Mouse (Mus musculus) adrenal gland, postnatal 25 days (tissue): ENCODE data around the gene Tex38. TPM values are rescaled to one million over a fixed set of nuclear protein-coding genes. Genes with fewer than 3 reads are reported as not detected.
A peak's percentile ranks its signal among the peaks of the same experiment; 100 is the strongest.

Experiments used
- DNase-seq: peaks from one replicate; pipeline ENCODE4 v3.0.0; 2021; ENCODE audit warnings: mixed read lengths
- long read RNA-seq: library from polyadenylated mRNA; stranded (forward); transcript quantifications from one replicate; pipeline ENCODE4 v2.0.0, GENCODE M21; 2021
- total RNA-seq: library from RNA; stranded (reverse); gene quantifications from 2 replicates; pipeline ENCODE4 v1.2.3, GENCODE M21; 2021

Tex38 gene
- 2.2 and 3.7 TPM in 2 replicates for total RNA-seq
- long read RNA-seq, partial matches to known transcripts, result 1 of 1 reads
- long read RNA-seq, other reads (novel, unspliced or antisense), result 0 of 1 reads

GRCm38 (mm10) chr4:115780918-115781317 is at the start of gene Tex38:
Gene Tex38 (minus strand): TSS chr4:115781018.
- no peak for DNase-seq

DNA sequence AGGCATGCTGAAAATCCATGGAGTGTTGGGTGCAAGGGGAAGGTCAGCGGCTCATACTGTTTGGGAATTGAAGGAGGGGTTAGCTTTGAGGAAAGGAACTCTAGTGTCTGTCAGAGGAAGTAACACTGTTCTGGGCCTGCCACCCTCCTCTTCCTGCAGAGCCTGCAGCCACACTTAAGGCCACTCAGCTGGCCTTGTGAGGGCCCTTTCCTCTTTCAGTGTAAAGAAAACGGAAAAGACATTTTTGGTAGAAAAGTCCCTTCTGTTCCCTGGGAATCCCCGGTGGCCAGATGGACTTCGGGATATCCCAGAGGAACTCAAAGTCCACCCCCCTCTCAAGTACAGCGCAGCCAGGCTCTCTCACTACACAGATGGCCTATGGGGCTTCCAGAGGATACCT is 49.7 kb upstream of the Tex38 start:
- DNase-seq, result no peak

GRCm38 (mm10) chr4:115828572-115828902 is 47.7 kb upstream of the Tex38 start:
- no peak for DNase-seq

GRCm38 (mm10) chr4:115827888-115828571 is 47.2 kb upstream of the Tex38 start, which contains the start of gene Mob3c:
Gene Mob3c (plus strand): TSS chr4:115828092.
- peak; percentile 86 for DNase-seq

DNA sequence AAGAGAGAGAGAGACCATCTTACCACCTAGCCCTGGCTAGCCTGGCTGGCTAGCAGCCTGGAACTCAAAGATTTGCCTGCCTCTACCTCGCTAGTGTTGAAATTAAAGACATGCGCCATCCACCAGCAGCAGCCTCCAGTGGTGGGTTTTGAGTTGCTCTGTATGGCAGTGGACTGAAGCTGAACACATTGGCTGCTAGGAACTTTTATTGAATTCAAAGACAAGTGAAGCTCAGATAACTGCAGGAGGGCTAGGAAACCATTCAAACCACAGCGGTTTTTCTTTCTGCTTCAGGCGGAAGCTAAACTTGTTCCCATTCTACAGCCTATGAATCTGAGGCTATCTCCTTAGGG is 46.7 kb upstream of the Tex38 start:
- DNase-seq, result no peak

DNA sequence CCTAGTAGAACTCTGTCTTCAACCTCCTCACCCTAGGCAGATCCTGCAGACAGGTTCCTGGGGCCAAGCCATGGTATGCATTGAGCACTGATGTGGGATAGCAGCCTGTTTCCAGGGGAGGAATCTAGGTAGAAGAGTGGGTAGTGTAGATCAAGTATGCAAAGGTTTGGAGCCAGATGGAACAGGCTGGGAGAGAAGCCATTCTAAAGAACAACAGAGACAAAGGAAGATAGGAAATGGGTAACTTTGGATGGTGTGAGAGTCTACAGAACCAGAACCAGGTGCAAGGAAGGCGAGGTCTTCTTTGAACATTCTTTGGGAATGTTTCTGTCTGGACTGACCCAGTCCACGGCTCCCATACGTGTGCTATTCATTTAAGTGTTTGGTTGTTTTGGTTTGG is 46.2 kb upstream of the Tex38 start:
- DNase-seq, result no peak

- DNase-seq, result no peak
Measured at GRCm38 (mm10) chr4:115825271-115825670, 44.5 kb upstream of the Tex38 start.

DNA sequence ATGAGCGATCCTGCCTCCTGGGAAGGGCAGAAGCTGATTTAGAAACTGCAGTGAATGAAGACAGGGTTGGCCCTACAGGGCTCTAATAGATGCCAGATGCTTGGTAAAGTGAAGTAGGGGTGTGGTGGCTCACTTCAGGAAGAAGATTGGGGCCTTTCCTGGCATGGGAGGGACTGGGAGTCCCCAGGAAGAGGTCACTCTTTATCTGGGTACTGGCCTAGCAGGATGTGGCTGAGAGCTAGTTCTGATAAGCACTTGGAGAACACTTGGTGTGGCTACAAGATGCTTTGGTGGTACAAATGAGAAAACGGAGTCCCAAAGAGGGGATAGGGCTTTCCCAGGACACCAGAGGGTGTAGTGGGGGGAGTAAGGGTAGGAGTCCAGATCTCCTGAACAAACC is 43.4 kb upstream of the Tex38 start:
- DNase-seq, result no peak

DNA sequence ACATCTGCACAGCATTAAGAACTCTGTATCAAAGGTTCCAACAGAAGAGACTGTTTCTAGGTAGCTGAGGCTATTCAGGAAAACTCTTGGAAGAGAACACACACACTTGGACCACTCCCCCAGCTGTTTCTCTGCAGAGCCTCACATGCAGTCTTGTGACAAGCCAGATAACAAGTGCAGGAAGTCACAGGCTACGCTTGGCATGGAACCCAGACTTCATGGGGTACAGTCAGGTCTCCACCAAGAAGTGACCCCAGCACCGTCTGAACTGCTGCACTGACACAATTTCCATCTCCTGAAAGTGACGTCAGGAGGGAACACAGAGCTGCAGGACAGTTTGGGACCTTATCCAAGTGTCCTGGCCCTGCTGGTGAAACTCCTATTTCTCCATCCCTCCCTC is 41.1 kb upstream of the Tex38 start:
- DNase-seq, result no peak

GRCm38 (mm10) chr4:115821431-115821830 is 40.6 kb upstream of the Tex38 start:
- DNase-seq, result no peak

DNA sequence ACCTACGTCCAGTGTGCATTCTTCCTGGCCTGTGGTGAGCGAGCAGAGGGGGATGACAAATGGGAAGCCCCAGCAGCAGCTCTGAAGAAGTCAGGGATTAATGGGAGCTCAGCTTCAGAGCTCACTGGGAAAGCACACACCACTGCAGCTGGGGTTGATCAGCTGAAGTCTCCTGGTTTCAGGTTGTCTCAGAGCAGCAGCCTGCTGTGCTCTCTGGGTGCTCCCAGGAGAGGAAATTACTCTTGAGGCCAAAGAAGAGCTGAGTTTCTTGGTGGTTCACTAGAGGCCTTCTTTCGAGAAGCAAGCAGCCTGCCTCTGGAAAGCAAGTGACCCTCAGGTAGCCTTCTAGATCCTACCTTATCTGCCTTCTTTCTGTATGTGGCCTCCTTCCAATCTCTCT is 40.1 kb upstream of the Tex38 start:
- DNase-seq, result no peak

DNA sequence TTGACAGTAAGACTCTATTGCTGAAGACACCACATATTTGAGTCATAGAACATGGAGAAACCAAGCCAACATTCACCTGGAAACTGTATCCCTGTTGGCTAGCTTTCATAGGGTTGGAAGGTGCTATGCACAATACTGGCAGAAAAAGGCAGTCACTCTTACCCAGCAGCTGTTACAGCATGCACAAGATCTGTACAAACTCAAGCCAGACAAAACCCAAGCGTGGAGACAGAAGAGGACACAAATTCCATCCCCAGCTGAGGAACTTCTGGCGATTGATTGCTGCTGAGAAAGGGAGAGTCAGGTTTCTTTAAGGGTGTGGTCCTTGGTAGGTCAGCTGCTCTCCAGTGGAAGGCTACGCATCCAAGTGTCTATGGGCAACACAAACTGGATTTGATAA is 39.4 kb upstream of the Tex38 start:
- no peak for DNase-seq

DNA sequence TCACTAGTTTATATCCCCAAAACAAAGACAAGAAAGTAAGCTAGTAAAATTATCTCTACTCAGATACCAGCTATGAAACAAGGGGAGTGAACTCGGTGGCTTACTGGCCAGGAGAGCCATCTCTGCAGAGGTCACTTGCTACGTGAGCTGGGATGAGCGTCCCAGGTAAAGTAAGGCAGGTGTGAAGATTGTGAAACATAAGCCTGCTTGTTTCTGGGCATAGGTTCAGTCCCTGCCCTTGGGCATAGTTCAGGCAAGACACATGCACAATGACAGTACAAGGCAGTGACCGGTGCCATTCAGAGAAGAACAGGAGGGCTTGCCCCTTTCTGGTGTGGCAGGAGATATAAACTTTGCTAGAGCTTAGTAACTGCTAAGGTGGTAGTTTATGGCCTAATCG is 34.8 kb upstream of the Tex38 start:
- no peak for DNase-seq

DNA sequence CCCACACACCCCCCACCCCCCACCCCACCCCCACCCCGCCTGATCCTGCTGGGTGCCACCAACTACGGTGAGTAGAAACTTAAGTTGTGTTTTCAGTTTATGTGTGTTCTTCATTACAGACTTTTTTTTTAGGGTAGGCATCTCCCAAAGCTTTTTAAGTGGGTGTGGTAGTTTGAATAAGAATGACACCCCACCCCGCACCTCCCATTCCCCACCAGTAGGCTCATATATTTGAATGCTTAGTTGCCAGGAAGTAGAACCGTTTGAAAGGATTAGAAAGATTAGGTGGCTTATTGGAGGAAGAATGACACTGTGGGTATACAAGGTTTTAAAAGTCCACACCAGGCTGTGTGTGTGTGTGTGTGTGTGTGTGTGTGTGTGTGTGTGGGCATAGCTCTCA is 31.5 kb upstream of the Tex38 start:
- DNase-seq, result no peak

DNA sequence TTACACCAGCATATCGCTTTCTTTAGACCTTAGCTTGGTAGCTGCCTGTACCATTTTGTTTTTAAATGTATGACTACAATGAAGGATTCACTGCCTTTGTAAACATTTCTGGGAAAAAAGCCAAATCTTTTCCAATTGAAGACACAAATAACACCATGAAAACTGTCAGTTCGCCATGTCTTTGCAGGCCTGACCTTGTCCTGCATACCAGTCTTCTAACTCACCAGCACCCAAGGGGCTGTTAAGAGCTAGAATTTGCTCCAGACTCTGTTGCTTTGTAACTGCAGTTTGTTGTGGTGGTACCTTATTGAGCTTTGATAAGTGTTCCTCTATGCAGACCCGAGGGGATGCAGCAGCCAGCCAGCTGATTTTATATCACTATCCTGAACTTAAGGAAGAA is 19.2 kb upstream of the Tex38 start:
- no peak for DNase-seq

DNA sequence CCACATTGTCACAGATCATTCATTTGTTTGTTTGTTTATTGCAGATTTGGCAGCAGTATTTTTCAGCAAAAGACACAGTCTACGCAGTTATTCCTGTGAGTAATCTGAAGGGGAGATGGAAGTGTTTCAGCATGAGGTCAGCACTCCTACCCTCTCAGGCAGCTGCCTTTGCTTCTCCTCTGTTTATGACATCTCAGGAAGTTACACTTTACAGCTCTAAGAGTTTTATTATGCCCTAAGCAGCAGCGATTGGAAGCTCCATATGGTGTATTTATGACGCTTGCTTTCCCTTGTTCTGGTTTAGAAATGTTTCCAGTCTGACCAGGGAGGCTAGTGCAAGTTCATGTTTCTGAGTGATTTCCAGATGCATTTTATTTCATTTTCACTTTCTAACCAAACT is 14.5 kb upstream of the Tex38 start:
- DNase-seq, result no peak

DNA sequence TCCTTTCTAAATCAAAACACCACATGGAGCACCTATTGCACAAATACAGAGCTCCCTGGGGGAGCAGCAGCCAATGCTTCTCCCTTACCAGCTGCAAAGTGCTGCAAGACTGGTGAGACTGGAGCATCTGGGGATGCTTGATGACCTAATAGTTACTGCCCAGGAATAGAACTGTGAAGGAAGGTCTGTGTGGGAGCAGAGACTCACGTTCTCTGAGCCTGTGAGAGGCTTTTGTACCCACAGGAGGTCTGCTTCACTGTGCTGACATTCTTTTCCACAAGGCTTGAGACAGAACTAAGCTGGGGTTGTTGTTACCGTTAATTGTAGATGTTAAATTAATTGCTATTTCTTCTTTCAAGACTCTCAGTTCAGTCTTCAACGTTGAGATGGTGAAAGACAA is 10.0 kb upstream of the Tex38 start:
- no peak for DNase-seq

DNA sequence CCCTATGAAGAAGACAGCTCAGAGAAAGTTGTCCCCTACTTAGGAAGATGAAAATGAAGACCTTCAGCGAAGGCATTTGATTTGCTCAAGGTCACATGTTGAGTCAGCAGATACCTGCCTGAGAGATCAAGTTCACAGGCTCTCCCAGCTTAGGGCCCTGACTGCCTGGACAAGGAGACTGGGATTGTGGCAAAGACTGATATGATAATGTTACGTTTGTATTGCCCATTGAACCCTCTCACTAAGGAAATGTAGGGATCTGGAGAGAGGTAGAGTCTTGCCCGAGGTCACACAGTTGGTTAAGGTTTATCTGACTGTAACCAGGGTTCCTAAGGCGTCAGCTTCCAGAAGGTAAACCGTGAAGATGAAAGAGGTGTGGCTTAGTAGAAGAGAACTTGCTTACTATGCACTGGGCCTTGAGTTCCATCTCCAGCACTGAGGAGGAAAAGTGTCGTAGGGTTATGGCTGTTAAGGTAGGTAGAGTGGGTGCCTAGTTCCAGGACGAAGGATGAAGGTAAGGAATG is 4.8 kb upstream of the Tex38 start:
- no peak for DNase-seq

DNA sequence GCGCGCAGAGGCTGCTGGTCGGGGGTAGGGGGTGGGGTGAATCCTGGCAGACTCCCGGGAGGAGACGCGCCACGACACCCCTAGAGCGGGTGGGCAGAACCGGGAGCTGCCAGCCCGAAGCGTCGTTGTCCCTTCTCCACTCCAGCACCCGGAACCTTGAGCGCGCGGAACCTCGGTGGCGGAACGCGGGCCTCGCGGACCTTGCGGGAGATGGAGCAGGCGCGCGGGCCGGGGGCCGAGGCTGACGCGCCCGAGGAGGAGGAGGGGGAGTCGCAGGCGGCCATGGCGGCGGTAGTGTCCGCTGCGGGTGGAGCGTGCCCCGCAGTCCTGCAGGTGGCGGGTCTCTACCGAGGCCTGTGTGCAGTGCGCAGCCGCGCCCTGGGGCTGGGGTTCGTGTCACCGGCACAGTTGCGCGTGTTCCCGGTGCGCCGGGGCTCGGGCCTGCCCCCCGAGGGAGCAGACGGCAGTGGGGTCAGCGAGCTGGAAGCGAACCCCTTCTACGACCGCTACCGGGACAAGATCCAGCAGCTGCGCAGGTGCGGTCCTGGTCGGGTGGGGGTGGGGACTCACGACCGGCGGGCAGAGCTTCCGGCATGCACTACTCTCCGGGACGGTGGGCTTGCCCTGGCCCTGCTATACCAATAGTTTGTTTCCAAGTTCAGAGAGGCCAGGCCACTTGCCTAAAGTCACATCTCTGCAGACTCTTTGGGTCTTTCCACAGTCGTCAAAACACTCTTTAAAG is 4.1 kb upstream of the Tex38 start, which contains the start of gene Atpaf1:
TSS of gene Atpaf1 (plus strand) at position 44 of the 742 bp plus-strand sequence.
- peak; percentile 77 for DNase-seq

- DNase-seq, result no peak
Measured at GRCm38 (mm10) chr4:115782026-115782805, 1.4 kb upstream of the Tex38 start.

- no peak for DNase-seq
Measured at GRCm38 (mm10) chr4:115780269-115780668, 549 bp downstream of the Tex38 start.

DNA sequence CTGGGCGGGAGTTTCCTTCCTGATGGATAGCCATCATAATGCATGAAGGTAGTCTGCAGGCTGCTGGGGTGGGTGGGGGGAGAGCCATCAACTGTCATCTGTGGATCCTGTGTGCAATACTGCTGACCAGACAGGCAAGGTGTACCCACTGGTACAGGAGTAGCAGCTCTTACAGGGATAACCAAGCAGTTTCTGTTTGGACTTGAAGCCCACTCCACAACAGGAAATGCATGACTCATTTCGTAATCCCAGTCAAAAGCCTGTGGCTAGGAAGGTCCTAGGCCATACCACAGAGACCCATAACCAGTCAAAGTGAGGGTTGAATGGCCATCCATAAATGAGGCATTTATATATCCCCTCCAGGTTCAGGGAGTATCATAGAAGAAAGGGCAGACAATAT is 3.2 kb downstream of the Tex38 start:
- DNase-seq, result no peak

DNA sequence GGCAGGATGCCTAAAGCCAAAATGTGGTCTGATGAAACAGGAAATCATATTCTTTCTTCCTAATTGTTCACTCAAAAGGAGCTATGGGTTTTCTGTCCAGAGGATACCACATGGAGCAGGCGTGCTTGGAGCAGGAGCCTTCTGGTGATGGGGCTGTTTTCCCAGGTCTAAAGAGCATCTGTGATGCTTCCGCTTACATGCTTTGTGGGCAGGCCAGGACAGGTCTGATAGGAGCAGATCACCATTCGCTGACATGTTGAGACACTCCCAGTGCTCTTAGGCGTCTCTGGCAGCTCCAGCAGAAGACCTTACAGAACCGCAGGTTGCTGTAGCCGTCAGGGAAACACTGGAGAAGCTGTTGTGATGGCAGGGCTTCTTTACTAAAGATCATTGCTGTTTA is 5.8 kb downstream of the Tex38 start:
- DNase-seq, result no peak
